ENCODE assay signal across 15 mouse cellular contexts in the genomic region with DNA sequence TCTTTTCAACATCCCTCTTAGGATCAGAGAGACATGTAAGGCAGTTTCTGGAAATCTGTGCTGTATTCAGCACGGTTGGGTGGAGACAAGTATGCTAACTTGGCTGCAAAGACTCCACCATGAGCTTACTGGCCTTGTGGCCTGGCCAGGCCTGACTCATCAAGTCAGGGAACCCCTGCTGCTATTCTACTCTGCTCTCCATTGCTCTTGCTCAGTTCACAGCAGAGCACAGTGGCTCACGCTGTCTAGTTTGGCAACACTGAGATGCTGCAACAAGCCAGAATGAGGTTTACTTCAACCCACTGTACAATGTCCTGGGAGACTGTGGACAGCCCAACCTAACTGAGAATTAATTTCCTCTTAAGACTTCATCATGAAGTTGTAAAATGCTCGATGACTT.
A peak's percentile ranks its signal among the peaks of the same experiment; 100 is the strongest.
DNase-seq lines count a peak whose midpoint lies in the region; ATAC-seq lines count a peak whose summit lies in the region.
"Had no signal": no experiment of that assay in that cellular context is flagged by ENCODE, and none has a peak within 500 bp of the region (broad histone marks: within the 10 kb centered on the region; RNA-seq: fewer than 3 reads in every experiment).

No protein-coding gene starts in this region.

- ATAC-seq in cerebellum, adult (ENCODE audit: insufficient number of reproducible peaks, low FRiP score, low TSS enrichment), result peak; percentile 52; the same call in 1 of the 2 replicates
- ATAC-seq: hindbrain, embryonic 16.5 days; intestine, embryonic 16.5 days; liver, postnatal 0 days had no signal

- no peak for DNase-seq in cerebellum, adult 8-10 months
- DNase-seq in heart, adult 18-20 months, result peak; percentile 1 to 4
- DNase-seq in heart, postnatal 25 days (ENCODE audit: low spot score), result no peak
- DNase-seq in ZHBTc4 (ENCODE audit: low read depth, low spot score), result peak; percentile 1
- DNase-seq in layer of hippocampus, adult 9-11 months, result no peak
- DNase-seq in testis, postnatal 10 days (ENCODE audit: low spot score), result no peak
- DNase-seq: gastrocnemius, postnatal 36 days; kidney, postnatal 36 days; liver, postnatal 0 days; lung, postnatal 10 days; right cerebral cortex, postnatal 4 days; thymus, postnatal 14 days had no signal

- intact Hi-C loops in heart, postnatal 25 days (cut with DNase I), result no loop called here

Comparison
In these comparisons a context has a peak if more than half of its experiments do, and no peak if none do; other contexts are left out.
1. DNase-seq: peak in heart, adult 18-20 months (2 of 2) and ZHBTc4 (single experiment); none in cerebellum, adult 8-10 months (single experiment), heart, postnatal 25 days (single experiment), layer of hippocampus, adult 9-11 months (single experiment) and testis, postnatal 10 days (single experiment).